Mouse (Mus musculus) Muller cell, postnatal 12 days (primary cell): ENCODE measurements at regions not wholly inside any gene's neighbourhood (a gene's known extent, or its start where the extent isn't known, plus 50 kb on each side); places are given as distances from the start of the nearest gene placed in this dataset.
"Not testable (repeated sequence)": the region's sequence is repeated elsewhere in the genome, so short reads cannot be mapped to it uniquely, and the experiment has no call there.

Source experiments
- DNase-seq: peaks from one replicate; pipeline ENCODE4 v3.0.0-alpha.2; 2015; ENCODE audit errors: inconsistent ontology term

GRCm38 (mm10) chr9:5718585-5718984 lies 373.4 kb downstream of the Casp12 start:
- not testable (repeated sequence) for DNase-seq

GRCm38 (mm10) chr9:5728843-5729242 lies 383.6 kb downstream of the Casp12 start:
- DNase-seq, result no peak

GRCm38 (mm10) chr9:5752686-5753301 lies 407.6 kb downstream of the Casp12 start:
- DNase-seq, result no peak

- DNase-seq, result no peak
These were observed 408.6 kb downstream of the Casp12 start for GRCm38 (mm10) chr9:5753785-5754184.

- no peak for DNase-seq
These were observed 407.2 kb upstream of the Pdgfd start for GRCm38 (mm10) chr9:5761215-5761614.

- no peak for DNase-seq
These were observed 398.5 kb upstream of the Pdgfd start for GRCm38 (mm10) chr9:5769927-5770326.

- no peak for DNase-seq
These were observed 397.2 kb upstream of the Pdgfd start for GRCm38 (mm10) chr9:5771158-5771557.
